In the genomic region with DNA sequence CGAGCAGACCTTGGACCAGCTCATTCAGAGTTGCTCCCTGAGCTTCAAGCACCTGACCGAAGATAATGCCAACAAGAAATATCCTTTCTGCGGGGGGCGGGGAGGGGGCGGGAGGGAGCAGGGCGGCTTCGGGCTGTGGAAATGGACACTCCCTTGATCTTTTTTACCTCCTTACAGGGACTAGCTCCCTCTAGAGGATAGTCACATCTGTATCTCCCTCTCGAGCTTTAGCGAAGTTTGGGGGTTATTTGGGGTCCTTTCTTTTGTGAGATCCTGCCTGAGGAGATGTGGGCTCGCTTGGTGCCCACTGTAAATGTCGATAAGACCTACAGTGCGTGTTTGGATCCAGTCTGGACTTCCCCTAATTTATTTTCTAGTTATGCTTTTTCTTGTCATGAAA, we compare ENCODE assay signal across 9 mouse cellular contexts. TPM values are rescaled to one million over a fixed set of nuclear protein-coding genes. Genes with fewer than 3 reads are reported as not detected.
A peak's percentile ranks its signal among the peaks of the same experiment; 100 is the strongest.
DNase-seq lines count a peak whose midpoint lies in the region; ATAC-seq and TF ChIP-seq lines count a peak whose summit lies in the region.
"Had no signal": no experiment of that assay in that cellular context is flagged by ENCODE, and none has a peak within 500 bp of the region (broad histone marks: within the 10 kb centered on the region; RNA-seq: fewer than 3 reads in every experiment).

No protein-coding gene starts in this region.

- no peak overlapping the region for H3K9ac ChIP-seq in hindbrain, embryonic 16.5 days (ENCODE audit: low read depth, low read length)
- no peak overlapping the region for H3K9ac ChIP-seq in neural tube, embryonic 13.5 days

- H3K27ac ChIP-seq in hindbrain, embryonic 16.5 days (ENCODE audit: low read depth, low read length), result no peak overlapping the region
- H3K27ac ChIP-seq in neural tube, embryonic 13.5 days (replicated peaks), result no peak overlapping the region

- H3K27me3 ChIP-seq in erythroblast, embryonic 14.5 days (ENCODE audit: control insufficient read depth), result no peaks in the 10 kb centered on the region; the same call in 1 of the 2 replicates
- no peaks in the 10 kb centered on the region for H3K27me3 ChIP-seq in hindbrain, embryonic 16.5 days (replicated peaks; ENCODE audit: control insufficient read depth, insufficient read depth, low read length)
- no peaks in the 10 kb centered on the region for H3K27me3 ChIP-seq in neural tube, embryonic 13.5 days
- H3K27me3 ChIP-seq: megakaryocyte, embryonic 14.5 days had no signal

- H3K4me3 ChIP-seq in erythroblast, embryonic 14.5 days (replicated peaks), result peak overlapping the region; percentile 82
- H3K4me3 ChIP-seq in lung, adult 2 months (replicated peaks; ENCODE audit: extremely low read depth, low read depth, low read length), result peak overlapping the region; percentile 44
- H3K4me3 ChIP-seq in hindbrain, embryonic 16.5 days (ENCODE audit: low read length), result no peak overlapping the region; the same call in 1 of the 2 replicates
- no peak overlapping the region for H3K4me3 ChIP-seq in neural tube, embryonic 13.5 days
- H3K4me3 ChIP-seq: megakaryocyte, embryonic 14.5 days had no signal

- peaks cover 90% of the 10 kb centered on the region for H3K4me1 ChIP-seq in erythroblast, embryonic 14.5 days (ENCODE audit: control insufficient read depth)
- H3K4me1 ChIP-seq in lung, adult 2 months (ENCODE audit: control insufficient read depth, insufficient read depth, low read length), result peaks cover 21% of the 10 kb centered on the region
- H3K4me1 ChIP-seq in hindbrain, embryonic 16.5 days (ENCODE audit: control insufficient read depth, insufficient read depth, low read depth, low read length), result peaks cover 14% of the 10 kb centered on the region
- H3K4me1 ChIP-seq in neural tube, embryonic 13.5 days (replicated peaks), result peaks cover 32% of the 10 kb centered on the region

- H3K9me3 ChIP-seq in erythroblast, embryonic 14.5 days (ENCODE audit: control insufficient read depth, low read length), result no peaks in the 10 kb centered on the region
- H3K9me3 ChIP-seq in hindbrain, embryonic 16.5 days (ENCODE audit: control insufficient read depth, low read length), result no peaks in the 10 kb centered on the region
- H3K9me3 ChIP-seq in neural tube, embryonic 13.5 days, result no peaks in the 10 kb centered on the region
- H3K9me3 ChIP-seq: megakaryocyte, embryonic 14.5 days had no signal

- no peak for TF ChIP-seq POLR2A in lung, adult 2 months (IDR thresholded peaks at IDR 0.05; ENCODE audit: borderline replicate concordance, extremely low read depth, low read depth, low read length)

- no peak for DNase-seq in lung, adult 2 months
- DNase-seq in lung, postnatal 14 days, result no peak
- no peak for DNase-seq in frontal cortex, postnatal 10 days (ENCODE audit: low spot score in 2 of 2)
- DNase-seq in right cerebral cortex, postnatal 36 days (ENCODE audit: low spot score in 2 of 2), result no peak

- ATAC-seq in erythroblast, adult 5-6 weeks (replicated peaks; ENCODE audit: low FRiP score, poor library complexity, severe bottlenecking), result no peak
- no peak for ATAC-seq in hindbrain, embryonic 16.5 days
- ATAC-seq in neural tube, embryonic 13.5 days (ENCODE audit: low read depth), result no peak

- 19% methylated on average over 12 of the region's 12 CpGs for WGBS in lung, adult 2 months
- 35% methylated on average over 12 of the region's 12 CpGs for WGBS in hindbrain, embryonic 16.5 days
- 28% methylated on average over 12 of the region's 12 CpGs for WGBS in neural tube, embryonic 13.5 days

- peaks cover 100% of the 10 kb centered on the region for H3K36me3 ChIP-seq in erythroblast, embryonic 14.5 days (ENCODE audit: control insufficient read depth)
- no peaks in the 10 kb centered on the region for H3K36me3 ChIP-seq in hindbrain, embryonic 16.5 days (ENCODE audit: control insufficient read depth, insufficient read depth, low read length)
- no peaks in the 10 kb centered on the region for H3K36me3 ChIP-seq in neural tube, embryonic 13.5 days

- TF ChIP-seq CTCF in lung, adult 2 months (IDR thresholded peaks at IDR 0.05; ENCODE audit: insufficient read depth, low read length), result no peak

- peak overlapping the region; percentile 69 for H3K4me2 ChIP-seq in hindbrain, embryonic 16.5 days (ENCODE audit: low read length)
- H3K4me2 ChIP-seq in neural tube, embryonic 13.5 days, result peak overlapping the region; percentile 59

RNA-seq across cellular contexts. Expression of gene E2f2, which starts 9.2 kb away (rescaled TPM):
- 108 and 119 TPM in 2 replicates for polyA plus RNA-seq in erythroblast, embryonic 14.5 days (2012)
- 226 and 246 TPM in 2 replicates for total RNA-seq in erythroblast, adult 5-6 weeks (2015; ENCODE audit: low replicate concordance)
- total RNA-seq in erythroblast, adult 5-6 weeks (2017; ENCODE audit: low replicate concordance), result 344 and 364 TPM in 2 replicates
- polyA plus RNA-seq in lung, adult 2 months (2012; rRNA removed), result 8.9 and 11.2 TPM in 2 replicates
- polyA plus RNA-seq in hindbrain, embryonic 16.5 days (2015; fragmentation: Nextera tagmentation; extraction: Ambion mirVana), result 3.4 TPM in 2 replicates
- 2.5 and 3.3 TPM in 2 replicates for polyA plus RNA-seq in neural tube, embryonic 13.5 days (2015; fragmentation: Nextera tagmentation; extraction: Ambion mirVana)

RNA-seq across cellular contexts. Expression of gene Asap3, which starts 24.8 kb away (rescaled TPM):
- 0.01 TPM in 2 replicates for polyA plus RNA-seq in erythroblast, embryonic 14.5 days (2012)
- 0.19 TPM in 1 of 2 replicates, not detected in the other for total RNA-seq in erythroblast, adult 5-6 weeks (2015; ENCODE audit: low replicate concordance)
- total RNA-seq in erythroblast, adult 5-6 weeks (2017; ENCODE audit: low replicate concordance), result 0.43 TPM in 1 of 2 replicates, not detected in the other
- 8.7 and 9.3 TPM in 2 replicates for polyA plus RNA-seq in lung, adult 2 months (2012; rRNA removed)
- polyA plus RNA-seq in hindbrain, embryonic 16.5 days (2015; fragmentation: Nextera tagmentation; extraction: Ambion mirVana), result 6.2 and 7.9 TPM in 2 replicates
- polyA plus RNA-seq in neural tube, embryonic 13.5 days (2015; fragmentation: Nextera tagmentation; extraction: Ambion mirVana), result 8.6 and 8.8 TPM in 2 replicates

RNA-seq across cellular contexts. Expression of gene Id3, which starts 38.1 kb away (rescaled TPM):
- polyA plus RNA-seq in erythroblast, embryonic 14.5 days (2012), result 0.38 and 0.54 TPM in 2 replicates
- total RNA-seq in erythroblast, adult 5-6 weeks (2015; ENCODE audit: low replicate concordance), result not detected in 2 replicates
- not detected in 2 replicates for total RNA-seq in erythroblast, adult 5-6 weeks (2017; ENCODE audit: low replicate concordance)
- 390 and 505 TPM in 2 replicates for polyA plus RNA-seq in lung, adult 2 months (2012; rRNA removed)
- 214 and 226 TPM in 2 replicates for polyA plus RNA-seq in hindbrain, embryonic 16.5 days (2015; fragmentation: Nextera tagmentation; extraction: Ambion mirVana)
- polyA plus RNA-seq in neural tube, embryonic 13.5 days (2015; fragmentation: Nextera tagmentation; extraction: Ambion mirVana), result 235 and 273 TPM in 2 replicates

Comparison
In these comparisons a context has a peak if more than half of its experiments do, and no peak if none do; other contexts are left out.
1. H3K4me3 ChIP-seq: peak in erythroblast, embryonic 14.5 days (single experiment) and lung, adult 2 months (single experiment); none in hindbrain, embryonic 16.5 days (single experiment) and neural tube, embryonic 13.5 days (single experiment).
2. RNA of gene Id3, which starts 38.1 kb away (polyA plus RNA-seq): 390 to 505 TPM in lung, adult 2 months, 235 to 273 TPM in neural tube, embryonic 13.5 days and 214 to 226 TPM in hindbrain, embryonic 16.5 days; 0.38 to 0.54 TPM in erythroblast, embryonic 14.5 days; every median in the first group is over 100 times any median in the second.